11 mouse cellular contexts compared by ENCODE assay signal in the genomic region with DNA sequence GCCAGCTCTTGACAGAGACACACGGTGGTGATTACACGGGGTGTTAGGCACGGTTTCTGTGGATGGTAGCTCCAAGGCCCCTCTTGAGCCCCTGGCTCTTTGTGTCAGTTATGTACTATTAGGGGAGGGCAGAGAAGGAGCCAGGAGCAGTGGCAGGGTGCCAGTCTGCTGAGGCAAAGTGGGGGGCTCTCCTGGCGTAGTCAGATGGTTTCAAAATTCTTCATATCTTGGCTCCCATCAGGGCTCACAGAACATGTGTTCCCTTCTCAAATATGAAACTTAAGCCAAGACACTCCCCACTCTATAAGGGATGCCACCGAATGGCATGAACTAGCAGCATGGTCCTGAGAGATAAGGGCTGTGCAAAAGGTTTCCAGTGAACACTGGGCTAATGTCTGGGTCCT. TPM values are rescaled to one million over a fixed set of nuclear protein-coding genes. Genes with fewer than 3 reads are reported as not detected.
A peak's percentile ranks its signal among the peaks of the same experiment; 100 is the strongest.
DNase-seq lines count a peak whose midpoint lies in the region; ATAC-seq lines count a peak whose summit lies in the region.
"Had no signal": no experiment of that assay in that cellular context is flagged by ENCODE, and none has a peak within 500 bp of the region (broad histone marks: within the 10 kb centered on the region; RNA-seq: fewer than 3 reads in every experiment).

No protein-coding gene starts in this region.

- H3K4me3 ChIP-seq in limb, embryonic 13.5 days, result no peak overlapping the region
- H3K4me3 ChIP-seq in limb, embryonic 10.5 days, result no peak overlapping the region
- H3K4me3 ChIP-seq in hindbrain, embryonic 15.5 days, result no peak overlapping the region
- H3K4me3 ChIP-seq in midbrain, embryonic 15.5 days, result no peak overlapping the region
- H3K4me3 ChIP-seq in kidney, embryonic 15.5 days (replicated peaks), result no peak overlapping the region

- no peak overlapping the region for H3K9ac ChIP-seq in limb, embryonic 13.5 days
- no peak overlapping the region for H3K9ac ChIP-seq in hindbrain, embryonic 15.5 days
- H3K9ac ChIP-seq in midbrain, embryonic 15.5 days, result no peak overlapping the region
- H3K9ac ChIP-seq in kidney, embryonic 15.5 days, result no peak overlapping the region

- H3K27ac ChIP-seq in limb, embryonic 13.5 days, result no peak overlapping the region
- no peak overlapping the region for H3K27ac ChIP-seq in limb, embryonic 10.5 days
- no peak overlapping the region; the same call in 1 of the 2 replicates for H3K27ac ChIP-seq in hindbrain, embryonic 15.5 days (replicated peaks)
- H3K27ac ChIP-seq in midbrain, embryonic 15.5 days, result no peak overlapping the region
- no peak overlapping the region for H3K27ac ChIP-seq in kidney, embryonic 15.5 days

- 0 out of 2 replicates have a peak, but pooled peaks have one; percentile 42 for ATAC-seq in limb, embryonic 13.5 days (ENCODE audit: low FRiP score, low read depth)
- peak; percentile 87 for ATAC-seq in hindbrain, embryonic 15.5 days (ENCODE audit: low FRiP score, low read depth)
- peak; percentile 38; the same call in 1 of the 2 replicates for ATAC-seq in midbrain, embryonic 15.5 days (replicated peaks)
- ATAC-seq in kidney, embryonic 15.5 days (replicated peaks; ENCODE audit: low FRiP score), result no peak

- H3K4me1 ChIP-seq in limb, embryonic 13.5 days, result peaks cover 25% of the 10 kb centered on the region
- no peaks in the 10 kb centered on the region for H3K4me1 ChIP-seq in limb, embryonic 10.5 days
- peaks cover 10% of the 10 kb centered on the region; the same call in 1 of the 2 replicates for H3K4me1 ChIP-seq in hindbrain, embryonic 15.5 days (replicated peaks)
- peaks cover 2% of the 10 kb centered on the region; the same call in 1 of the 2 replicates for H3K4me1 ChIP-seq in midbrain, embryonic 15.5 days
- peaks cover 8% of the 10 kb centered on the region; the same call in 1 of the 2 replicates for H3K4me1 ChIP-seq in kidney, embryonic 15.5 days

- DNase-seq in limb, embryonic 10.5 days (ENCODE audit: low spot score), result no peak
- peak; percentile 74 for DNase-seq in c-Kit-positive CD71-positive TER-119-negative erythroid progenitor cells, embryonic 14.5 days (ENCODE audit: low read depth)
- no peak for DNase-seq in adrenal gland, adult 8-10 months
- DNase-seq in frontal cortex, postnatal 36 days (ENCODE audit: low spot score in 2 of 2), result no peak
- DNase-seq: cerebellum, adult 2 months; gastrocnemius, postnatal 14 days; kidney, adult 8-10 months had no signal

- H3K27me3 ChIP-seq in limb, embryonic 13.5 days, result peaks cover 9% of the 10 kb centered on the region; the same call in 1 of the 2 replicates
- peaks cover 20% of the 10 kb centered on the region; the same call in 1 of the 2 replicates for H3K27me3 ChIP-seq in limb, embryonic 10.5 days (ENCODE audit: low read depth, poor library complexity, severe bottlenecking)
- H3K27me3 ChIP-seq in hindbrain, embryonic 15.5 days, result 0 out of 2 replicates have a peak, but pooled peaks cover 7% of the 10 kb centered on the region
- no peaks in the 10 kb centered on the region for H3K27me3 ChIP-seq in midbrain, embryonic 15.5 days (replicated peaks)
- no peaks in the 10 kb centered on the region for H3K27me3 ChIP-seq in kidney, embryonic 15.5 days

- no peaks in the 10 kb centered on the region for H3K9me3 ChIP-seq in limb, embryonic 13.5 days
- no peaks in the 10 kb centered on the region for H3K9me3 ChIP-seq in limb, embryonic 10.5 days (replicated peaks)
- no peaks in the 10 kb centered on the region for H3K9me3 ChIP-seq in hindbrain, embryonic 15.5 days
- no peaks in the 10 kb centered on the region for H3K9me3 ChIP-seq in midbrain, embryonic 15.5 days
- no peaks in the 10 kb centered on the region for H3K9me3 ChIP-seq in kidney, embryonic 15.5 days (replicated peaks)

- no peak overlapping the region for H3K4me2 ChIP-seq in limb, embryonic 13.5 days (replicated peaks)
- H3K4me2 ChIP-seq in hindbrain, embryonic 15.5 days, result no peak overlapping the region
- no peak overlapping the region for H3K4me2 ChIP-seq in midbrain, embryonic 15.5 days
- H3K4me2 ChIP-seq in kidney, embryonic 15.5 days, result no peak overlapping the region

- H3K36me3 ChIP-seq in limb, embryonic 13.5 days, result no peaks in the 10 kb centered on the region
- no peaks in the 10 kb centered on the region for H3K36me3 ChIP-seq in limb, embryonic 10.5 days
- no peaks in the 10 kb centered on the region for H3K36me3 ChIP-seq in hindbrain, embryonic 15.5 days
- no peaks in the 10 kb centered on the region for H3K36me3 ChIP-seq in midbrain, embryonic 15.5 days (replicated peaks)
- H3K36me3 ChIP-seq in kidney, embryonic 15.5 days, result no peaks in the 10 kb centered on the region

- WGBS in limb, embryonic 13.5 days, result 60% methylated on average over 5 of the region's 5 CpGs
- 79% methylated on average over 5 of the region's 5 CpGs for WGBS in limb, embryonic 10.5 days
- WGBS in hindbrain, embryonic 15.5 days, result 37% methylated on average over 5 of the region's 5 CpGs
- WGBS in midbrain, embryonic 15.5 days, result 50% methylated on average over 5 of the region's 5 CpGs
- 45% methylated on average over 5 of the region's 5 CpGs for WGBS in kidney, embryonic 15.5 days

RNA-seq across cellular contexts. Expression of a gene that starts 20.8 kb away (rescaled TPM):
- polyA plus RNA-seq in limb, embryonic 13.5 days (2015; fragmentation: Nextera tagmentation; extraction: Ambion mirVana), result 28.6 and 31.3 TPM in 2 replicates
- polyA plus RNA-seq in limb, embryonic 10.5 days (2016; fragmentation: Nextera tagmentation; extraction: Ambion mirVana), result 20.3 and 22.3 TPM in 2 replicates
- 14.6 and 15.4 TPM in 2 replicates for polyA plus RNA-seq in hindbrain, embryonic 15.5 days (2015; fragmentation: Nextera tagmentation; extraction: Ambion mirVana)
- polyA plus RNA-seq in midbrain, embryonic 15.5 days (2015; fragmentation: Nextera tagmentation; extraction: Ambion mirVana), result 16.4 and 16.5 TPM in 2 replicates
- polyA plus RNA-seq in kidney, embryonic 15.5 days (2015; fragmentation: Nextera tagmentation; extraction: Ambion mirVana), result 22.3 and 23.6 TPM in 2 replicates
- 10 to 100 TPM; 55.7 to 76.3 (median 61.3) TPM for total RNA-seq in adrenal gland, adult 8-10 months (2022)
